Mouse (Mus musculus) lung, postnatal 0 days (tissue): ENCODE measurements around the gene Gtf2f1. TPM values are rescaled to one million over a fixed set of nuclear protein-coding genes. Genes with fewer than 3 reads are reported as not detected.

ENCODE experiments used
- ATAC-seq: fragments of 200-750 bp; cut with Nextera tagmentation; 2 replicates; pipeline ENCODE4 v1.8.0; 2017; ENCODE audit warnings: moderate library complexity
- DNase-seq: peaks from one replicate; pipeline ENCODE4 v3.0.0-alpha.2; 2016; ENCODE audit warnings: low spot score
- H3K27ac ChIP-seq: fragments of 300-500 bp; sonication (generic); 2 replicates; pipeline ENCODE4 v1.5.1; 2014; ENCODE audit warnings: antibody characterized with exemption, mild to moderate bottlenecking, low read length, mixed read lengths
- H3K27me3 ChIP-seq: fragments of 300-500 bp; sonication (generic); replicated peaks from 2 replicates; pipeline ENCODE4 v1.6.1; 2014; ENCODE audit warnings: low read length, mixed read lengths; ENCODE audit not compliant: insufficient read depth
- H3K36me3 ChIP-seq: fragments of 300-500 bp; sonication (generic); 2 replicates; pipeline ENCODE4 v1.6.1; 2014; ENCODE audit warnings: low read length, mixed read lengths; ENCODE audit not compliant: insufficient read depth
- H3K4me1 ChIP-seq: fragments of 300-500 bp; sonication (generic); 2 replicates; pipeline ENCODE4 v1.6.1; 2014; ENCODE audit warnings: antibody characterized with exemption, low read depth, low read length, mixed read lengths; ENCODE audit not compliant: insufficient read depth
- H3K4me2 ChIP-seq: fragments of 300-500 bp; sonication (generic); replicated peaks from 2 replicates; pipeline ENCODE4 v1.6.1; 2014; ENCODE audit warnings: low read depth, mild to moderate bottlenecking, low read length, moderate library complexity, mixed read lengths
- H3K4me3 ChIP-seq: fragments of 300-500 bp; sonication (generic); 2 replicates; pipeline ENCODE4 v1.5.1; 2014; ENCODE audit warnings: low read depth, low read length
- H3K9ac ChIP-seq: fragments of 300-500 bp; sonication (generic); replicated peaks from 2 replicates; pipeline ENCODE4 v1.6.1; 2014; ENCODE audit warnings: low read depth, mild to moderate bottlenecking
- H3K9me3 ChIP-seq: fragments of 300-500 bp; sonication (generic); 2 replicates; pipeline ENCODE4 v1.6.1; 2016; ENCODE audit warnings: low read length, mixed read lengths
- CTCF ChIP-seq: IDR thresholded peaks from 2 replicates; pipeline ENCODE4 v1.5.1; 2016; ENCODE audit warnings: antibody characterized with exemption, mild to moderate bottlenecking
- EP300 ChIP-seq: IDR thresholded peaks from 2 replicates; pipeline ENCODE4 v1.6.1; 2016; ENCODE audit warnings: antibody characterized with exemption, mild to moderate bottlenecking, control low read depth
- WGBS: fragments of 180-500 bp; shearing (Covaris S2); extraction: QIAGEN DNeasy Blood & Tissue Kit; methylation state at CpG from one replicate; pipeline ENCODE4 v1.1.7; 2014; 5-methylcytosine and 5-hydroxymethylcytosine counted together
- polyA plus RNA-seq: library from polyadenylated mRNA; unstranded; fragments of >200 nt; fragmentation: Nextera tagmentation; extraction: Ambion mirVana; gene quantifications from 2 replicates; pipeline ENCODE4 v1.2.1, GENCODE M21; 2015

Gtf2f1 gene
- polyA plus RNA-seq, 1 experiment from 2014 or later: 37.0 TPM

- 57% methylated on average over 12 of the region's 14 CpGs for WGBS
- Histone ChIP-seq H3K9me3 (no peaks in the 10 kb centered on the region), H3K4me2 (no peak overlapping the region), H3K4me3 (no peak overlapping the region), H3K27me3 (no peaks in the 10 kb centered on the region), H3K27ac (no peak overlapping the region), H3K9ac (no peak overlapping the region), H3K36me3 (no peaks in the 10 kb centered on the region), H3K4me1 (no peaks in the 10 kb centered on the region)
- TF ChIP-seq EP300 (no peak), CTCF (no peak)
- ATAC-seq (no peak), DNase-seq (no peak)
These were observed 37.0 kb downstream of the Gtf2f1 start for GRCm38 (mm10) chr17:56973956-56974707.

- ATAC-seq (no peak), DNase-seq (no peak)
- Histone ChIP-seq H3K27ac (no peak overlapping the region), H3K4me2 (no peak overlapping the region), H3K9ac (no peak overlapping the region), H3K27me3 (no peaks in the 10 kb centered on the region), H3K4me1 (no peaks in the 10 kb centered on the region), H3K4me3 (no peak overlapping the region), H3K9me3 (no peaks in the 10 kb centered on the region), H3K36me3 (no peaks in the 10 kb centered on the region)
- 60% methylated on average over 5 of the region's 5 CpGs for WGBS
- TF ChIP-seq EP300: no peak
- no peak for TF ChIP-seq CTCF
These were observed 41.0 kb downstream of the Gtf2f1 start for GRCm38 (mm10) chr17:56970081-56970480.

- Histone ChIP-seq H3K27ac (no peak overlapping the region), H3K9me3 (no peaks in the 10 kb centered on the region), H3K4me3 (no peak overlapping the region), H3K9ac (no peak overlapping the region), H3K27me3 (no peaks in the 10 kb centered on the region), H3K4me1 (no peaks in the 10 kb centered on the region), H3K36me3 (no peaks in the 10 kb centered on the region), H3K4me2 (no peak overlapping the region)
- 53% methylated on average over 3 of the region's 3 CpGs for WGBS
- ATAC-seq: no peak
- TF ChIP-seq CTCF (no peak), EP300 (no peak)
- DNase-seq: no peak
These were observed 41.8 kb downstream of the Gtf2f1 start for GRCm38 (mm10) chr17:56969321-56969720.

GRCm38 (mm10) chr17:56963646-56964045 lies 47.4 kb downstream of the Gtf2f1 start:
- no peak for DNase-seq
- ATAC-seq: no peak
- Histone ChIP-seq H3K9ac (no peak overlapping the region), H3K27ac (no peak overlapping the region), H3K4me2 (no peak overlapping the region), H3K36me3 (no peaks in the 10 kb centered on the region), H3K9me3 (no peaks in the 10 kb centered on the region), H3K4me1 (no peaks in the 10 kb centered on the region), H3K27me3 (no peaks in the 10 kb centered on the region), H3K4me3 (no peak overlapping the region)
- no peak for TF ChIP-seq EP300
- no peak for TF ChIP-seq CTCF
- WGBS: 68% methylated on average over 6 of the region's 6 CpGs

DNA sequence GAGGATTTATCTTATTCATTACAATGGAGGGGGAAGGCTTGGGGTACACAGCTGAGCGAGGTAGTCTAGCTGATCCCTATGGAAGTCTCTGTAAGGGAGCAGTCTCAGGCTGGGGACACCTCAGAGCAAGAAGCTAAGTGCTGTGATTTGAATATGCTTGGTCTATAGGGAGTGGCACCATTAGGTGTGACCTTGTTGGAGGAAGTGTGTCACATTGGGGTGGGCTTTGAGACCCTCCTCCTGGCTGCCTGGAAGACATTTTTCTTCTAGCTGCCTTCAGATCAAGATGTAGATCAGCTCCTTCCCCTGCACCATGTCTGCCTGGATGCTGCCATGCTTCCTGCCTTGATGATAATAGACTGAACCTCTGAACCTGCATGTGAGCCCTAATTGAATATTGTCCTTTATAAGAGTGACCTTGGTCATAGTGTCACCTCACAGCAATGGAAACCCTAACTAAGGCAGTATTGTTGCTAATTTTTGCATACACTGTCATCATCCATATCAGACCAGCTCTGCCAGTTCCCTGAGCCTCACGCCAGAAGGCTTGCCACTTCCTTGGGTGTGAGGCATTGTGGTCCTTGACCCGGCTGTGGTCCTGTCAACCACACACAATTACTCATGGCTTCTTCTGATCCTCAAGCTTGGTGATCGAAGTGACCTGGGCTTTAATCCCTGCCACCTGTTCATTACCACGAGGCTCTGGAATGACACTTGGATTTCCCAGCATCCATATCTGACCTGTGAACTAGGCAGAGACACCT lies 48.3 kb downstream of the Gtf2f1 start:
- no peak overlapping the region for H3K4me2 ChIP-seq
- no peak overlapping the region for H3K9ac ChIP-seq
- no peaks in the 10 kb centered on the region for H3K9me3 ChIP-seq
- ATAC-seq (no peak), DNase-seq (no peak)
- H3K27ac ChIP-seq: no peak overlapping the region
- H3K36me3 ChIP-seq: no peaks in the 10 kb centered on the region
- no peak for TF ChIP-seq EP300
- no peak for TF ChIP-seq CTCF
- no peak overlapping the region for H3K4me3 ChIP-seq
- no peaks in the 10 kb centered on the region for H3K4me1 ChIP-seq
- H3K27me3 ChIP-seq: no peaks in the 10 kb centered on the region
- 64% methylated on average over 5 of the region's 5 CpGs for WGBS

- DNase-seq: no peak
These were observed 49.2 kb downstream of the Gtf2f1 start for GRCm38 (mm10) chr17:56961880-56962279.

More at GRCm38 (mm10) chr17:56961880-56962279, 49.2 kb downstream of the Gtf2f1 start:
- 88% methylated on average over 4 of the region's 4 CpGs for WGBS
- Histone ChIP-seq H3K4me1 (no peaks in the 10 kb centered on the region), H3K27ac (no peak overlapping the region), H3K4me2 (no peak overlapping the region), H3K9ac (no peak overlapping the region), H3K4me3 (no peak overlapping the region), H3K9me3 (no peaks in the 10 kb centered on the region), H3K27me3 (no peaks in the 10 kb centered on the region), H3K36me3 (no peaks in the 10 kb centered on the region)
- TF ChIP-seq EP300 (no peak), CTCF (peak; percentile 28; the same call in 1 of the 2 replicates)
- no peak for ATAC-seq
